Mouse (Mus musculus) lung, postnatal 0 days (tissue): ENCODE measurements at regions not wholly inside any gene's neighbourhood (a gene's known extent, or its start where the extent isn't known, plus 50 kb on each side); places are given as distances from the start of the nearest gene placed in this dataset.

ENCODE experiments used
- ATAC-seq: fragments of 200-750 bp; cut with Nextera tagmentation; 2 replicates; pipeline ENCODE4 v1.8.0; 2017; ENCODE audit warnings: moderate library complexity
- DNase-seq: peaks from one replicate; pipeline ENCODE4 v3.0.0-alpha.2; 2016; ENCODE audit warnings: low spot score
- H3K27ac ChIP-seq: fragments of 300-500 bp; sonication (generic); 2 replicates; pipeline ENCODE4 v1.5.1; 2014; ENCODE audit warnings: antibody characterized with exemption, mild to moderate bottlenecking, low read length, mixed read lengths
- H3K27me3 ChIP-seq: fragments of 300-500 bp; sonication (generic); replicated peaks from 2 replicates; pipeline ENCODE4 v1.6.1; 2014; ENCODE audit warnings: low read length, mixed read lengths; ENCODE audit not compliant: insufficient read depth
- H3K36me3 ChIP-seq: fragments of 300-500 bp; sonication (generic); 2 replicates; pipeline ENCODE4 v1.6.1; 2014; ENCODE audit warnings: low read length, mixed read lengths; ENCODE audit not compliant: insufficient read depth
- H3K4me1 ChIP-seq: fragments of 300-500 bp; sonication (generic); 2 replicates; pipeline ENCODE4 v1.6.1; 2014; ENCODE audit warnings: antibody characterized with exemption, low read depth, low read length, mixed read lengths; ENCODE audit not compliant: insufficient read depth
- H3K4me2 ChIP-seq: fragments of 300-500 bp; sonication (generic); replicated peaks from 2 replicates; pipeline ENCODE4 v1.6.1; 2014; ENCODE audit warnings: low read depth, mild to moderate bottlenecking, low read length, moderate library complexity, mixed read lengths
- H3K4me3 ChIP-seq: fragments of 300-500 bp; sonication (generic); 2 replicates; pipeline ENCODE4 v1.5.1; 2014; ENCODE audit warnings: low read depth, low read length
- H3K9ac ChIP-seq: fragments of 300-500 bp; sonication (generic); replicated peaks from 2 replicates; pipeline ENCODE4 v1.6.1; 2014; ENCODE audit warnings: low read depth, mild to moderate bottlenecking
- H3K9me3 ChIP-seq: fragments of 300-500 bp; sonication (generic); 2 replicates; pipeline ENCODE4 v1.6.1; 2016; ENCODE audit warnings: low read length, mixed read lengths
- CTCF ChIP-seq: IDR thresholded peaks from 2 replicates; pipeline ENCODE4 v1.5.1; 2016; ENCODE audit warnings: antibody characterized with exemption, mild to moderate bottlenecking
- EP300 ChIP-seq: IDR thresholded peaks from 2 replicates; pipeline ENCODE4 v1.6.1; 2016; ENCODE audit warnings: antibody characterized with exemption, mild to moderate bottlenecking, control low read depth
- WGBS: fragments of 180-500 bp; shearing (Covaris S2); extraction: QIAGEN DNeasy Blood & Tissue Kit; methylation state at CpG from one replicate; pipeline ENCODE4 v1.1.7; 2014; 5-methylcytosine and 5-hydroxymethylcytosine counted together

DNA sequence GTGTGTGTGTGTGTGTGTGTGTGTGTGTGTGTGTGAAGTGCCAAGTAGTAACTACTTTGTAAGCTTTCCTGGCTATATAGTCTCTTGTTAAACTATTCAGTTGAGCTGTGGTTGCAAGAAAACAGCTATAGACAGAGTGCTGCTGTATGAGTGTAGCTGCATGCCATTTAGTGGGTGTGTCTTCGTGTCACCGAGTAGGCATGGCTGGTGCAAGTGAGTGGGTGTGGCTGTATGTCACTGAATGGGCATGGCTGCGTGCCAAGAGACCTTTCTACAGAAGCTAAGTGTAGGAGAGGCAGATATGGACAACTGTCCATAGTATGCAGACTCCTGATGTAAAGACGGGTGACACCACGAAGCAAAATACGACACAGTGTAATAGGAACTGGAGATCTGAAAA lies 126.4 kb upstream of the 4933415F23Rik start:
- H3K9me3 ChIP-seq: no peaks in the 10 kb centered on the region
- H3K4me3 ChIP-seq: no peak overlapping the region
- DNase-seq (peak; percentile 67), ATAC-seq (peak; percentile 90)
- no peaks in the 10 kb centered on the region for H3K4me1 ChIP-seq
- 48% methylated on average over 6 of the region's 6 CpGs for WGBS
- H3K36me3 ChIP-seq: no peaks in the 10 kb centered on the region
- TF ChIP-seq EP300: no peak
- TF ChIP-seq CTCF: no peak
- no peak overlapping the region for H3K9ac ChIP-seq
- no peaks in the 10 kb centered on the region for H3K27me3 ChIP-seq
- H3K27ac ChIP-seq: no peak overlapping the region
- no peak overlapping the region for H3K4me2 ChIP-seq

DNA sequence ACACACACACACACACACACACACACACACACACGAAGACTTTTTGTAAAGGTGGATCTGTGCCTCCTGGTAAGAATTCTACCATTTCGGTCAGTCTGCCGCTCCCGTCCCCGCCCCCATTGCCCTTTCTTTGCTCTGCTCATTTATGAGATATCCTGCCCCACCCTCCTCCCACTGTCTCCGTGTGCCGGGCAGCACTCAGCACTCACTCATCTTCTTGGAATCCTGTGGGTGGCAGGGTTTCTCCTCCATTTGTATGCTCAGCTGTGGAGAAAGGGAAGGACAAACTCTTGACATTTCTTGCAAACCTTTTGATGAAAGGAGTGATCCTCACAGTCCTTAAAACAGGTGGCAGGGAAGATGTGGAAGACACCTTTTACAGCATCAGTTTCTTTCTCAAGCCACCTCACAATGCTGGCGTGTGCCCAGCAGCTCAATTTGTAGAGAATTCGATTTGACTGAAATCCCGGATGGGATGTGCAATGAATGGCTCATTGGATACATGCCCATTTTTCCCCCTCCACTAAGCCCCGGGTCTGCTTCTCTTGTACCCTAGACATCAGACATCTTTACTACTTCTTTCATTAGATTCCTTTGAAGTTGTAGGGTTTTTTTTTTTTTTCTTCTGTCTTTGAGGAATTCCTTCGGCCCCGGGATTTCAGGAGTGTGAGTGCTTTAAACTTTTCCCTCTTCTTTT lies 112.6 kb upstream of the 4933415F23Rik start:
- DNase-seq (peak; percentile 29), ATAC-seq (peak; percentile 53)
- H3K27ac ChIP-seq: no peak overlapping the region
- WGBS: 43% methylated on average over 13 of the region's 13 CpGs
- no peaks in the 10 kb centered on the region for H3K36me3 ChIP-seq
- no peak overlapping the region for H3K4me3 ChIP-seq
- H3K9me3 ChIP-seq: no peaks in the 10 kb centered on the region
- no peak overlapping the region for H3K9ac ChIP-seq
- no peaks in the 10 kb centered on the region for H3K4me1 ChIP-seq
- no peak overlapping the region for H3K4me2 ChIP-seq
- no peaks in the 10 kb centered on the region for H3K27me3 ChIP-seq
- TF ChIP-seq CTCF (peak; percentile 26), EP300 (no peak)

DNA sequence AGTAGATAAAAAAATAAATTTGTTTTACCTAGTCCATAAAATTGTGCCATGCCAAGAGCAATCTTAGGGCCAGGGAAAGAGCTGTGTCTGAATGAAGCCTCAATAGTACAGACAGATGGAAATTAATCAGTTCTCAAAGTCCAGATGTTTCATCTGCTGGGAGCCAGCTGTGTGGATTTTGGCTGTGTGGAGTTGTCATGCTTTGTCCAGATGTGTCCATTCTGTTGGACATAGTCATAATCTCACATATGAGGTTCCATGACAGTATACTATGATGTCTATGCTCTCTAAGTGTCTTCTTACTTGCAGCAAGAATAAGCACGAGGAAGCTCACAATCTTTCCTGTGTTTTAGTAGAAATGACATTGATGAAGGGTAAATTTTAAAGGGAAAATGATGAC lies 105.8 kb upstream of the 4933415F23Rik start:
- Histone ChIP-seq H3K27ac (no peak overlapping the region), H3K4me1 (no peaks in the 10 kb centered on the region), H3K4me2 (no peak overlapping the region), H3K9me3 (no peaks in the 10 kb centered on the region), H3K9ac (no peak overlapping the region), H3K4me3 (no peak overlapping the region), H3K27me3 (no peaks in the 10 kb centered on the region), H3K36me3 (no peaks in the 10 kb centered on the region)
- TF ChIP-seq EP300 (no peak), CTCF (no peak)
- DNase-seq (no peak), ATAC-seq (no peak)
- WGBS: 48% methylated on average over 1 of the region's 1 CpGs

DNA sequence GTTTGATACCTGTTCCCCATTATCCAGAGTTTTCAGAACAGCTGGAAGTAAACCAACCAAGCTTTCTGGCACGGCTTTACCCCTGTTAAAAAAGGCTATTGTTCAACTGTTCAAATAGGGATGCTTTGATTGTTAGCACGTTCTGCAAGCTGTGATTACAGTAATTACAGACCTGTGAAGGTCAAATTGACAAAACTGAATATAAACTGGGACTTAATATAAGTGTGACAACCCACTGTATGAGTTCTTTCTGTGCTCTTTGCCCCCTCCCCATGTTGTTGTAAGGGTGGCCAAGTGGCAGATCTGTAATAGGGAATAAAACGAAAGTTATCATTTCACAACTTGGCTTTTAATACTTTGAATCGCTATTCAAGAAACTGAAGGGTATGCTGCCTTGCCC lies 105.0 kb upstream of the 4933415F23Rik start:
- DNase-seq (no peak), ATAC-seq (no peak)
- Histone ChIP-seq H3K4me1 (peaks cover 4% of the 10 kb centered on the region; the same call in 1 of the 2 replicates), H3K27ac (no peak overlapping the region), H3K4me2 (no peak overlapping the region), H3K27me3 (no peaks in the 10 kb centered on the region), H3K9ac (no peak overlapping the region), H3K9me3 (no peaks in the 10 kb centered on the region), H3K36me3 (no peaks in the 10 kb centered on the region), H3K4me3 (no peak overlapping the region)
- TF ChIP-seq CTCF (no peak), EP300 (no peak)
- 56% methylated on average over 4 of the region's 4 CpGs for WGBS

DNA sequence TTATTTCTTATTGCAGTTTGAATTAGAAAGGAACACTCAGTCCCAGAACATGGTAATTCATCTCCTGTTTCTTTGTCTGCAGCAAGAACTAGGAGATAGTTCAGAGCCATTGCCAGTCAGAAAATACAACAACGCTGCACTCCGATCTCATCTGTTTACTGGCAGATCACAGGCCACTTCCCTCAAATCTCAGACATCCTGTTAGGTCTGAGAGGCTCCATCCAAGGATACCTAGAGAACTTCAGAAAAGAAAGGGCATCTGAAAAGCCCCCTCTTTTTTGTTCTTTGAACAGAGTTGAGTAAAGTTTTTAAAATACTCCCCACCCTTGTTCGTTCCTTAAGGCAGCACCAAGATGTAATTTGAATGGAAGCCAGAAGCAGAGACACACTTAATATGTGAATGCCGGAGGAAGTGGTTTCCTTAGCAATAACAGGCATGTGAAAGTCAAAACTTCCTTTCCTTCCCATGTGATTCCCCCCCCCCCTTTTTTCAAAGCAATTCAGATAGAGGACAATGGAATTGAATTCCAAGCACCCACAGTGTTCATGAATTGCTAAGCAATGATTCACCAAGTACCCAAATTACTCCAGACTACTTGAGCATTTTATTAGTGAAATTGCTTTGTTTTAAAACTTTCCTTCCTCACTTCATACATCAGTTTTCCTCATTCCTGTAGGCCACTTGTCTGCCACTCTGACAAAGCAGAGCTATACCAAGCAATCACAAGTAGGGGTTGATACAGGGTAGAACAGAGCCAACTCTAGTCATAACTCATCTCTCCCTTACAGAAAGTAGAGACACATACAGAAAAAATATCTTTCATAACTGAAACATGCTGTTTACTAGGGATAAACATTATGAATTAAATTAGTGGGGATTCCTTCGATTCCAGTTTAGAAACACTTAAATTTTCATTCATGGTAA lies 100.7 kb upstream of the 4933415F23Rik start:
- Histone ChIP-seq H3K27me3 (no peaks in the 10 kb centered on the region), H3K4me2 (no peak overlapping the region), H3K9ac (no peak overlapping the region), H3K36me3 (no peaks in the 10 kb centered on the region), H3K27ac (peak overlapping the region; percentile 52), H3K4me3 (no peak overlapping the region), H3K4me1 (peaks cover 13% of the 10 kb centered on the region; the same call in 1 of the 2 replicates), H3K9me3 (no peaks in the 10 kb centered on the region)
- 18% methylated on average over 5 of the region's 5 CpGs for WGBS
- DNase-seq: peak; percentile 93
- TF ChIP-seq CTCF (peak; percentile 17; the same call in 1 of the 2 replicates), EP300 (peak; percentile 82)
- peak; percentile 78 for ATAC-seq

DNA sequence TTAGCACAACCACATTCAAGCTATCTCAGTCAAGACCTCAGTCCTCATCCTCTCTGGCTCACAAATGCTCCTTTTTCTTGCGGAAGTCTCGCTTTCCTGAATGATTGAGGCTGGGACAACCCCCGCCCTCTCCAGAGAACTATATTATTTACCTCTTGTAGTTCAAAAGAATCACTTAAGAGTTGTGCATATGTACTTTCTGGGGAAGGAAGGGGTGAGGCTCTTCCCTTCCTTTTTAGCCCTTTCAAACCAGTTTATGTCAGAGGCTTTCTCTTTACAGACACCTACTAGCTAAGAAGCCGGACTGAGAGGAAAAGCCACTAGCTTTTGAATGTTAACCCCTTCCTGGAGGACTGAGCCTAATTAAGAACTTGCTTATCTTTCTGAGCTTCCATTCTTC lies 98.4 kb upstream of the 4933415F23Rik start:
- Histone ChIP-seq H3K4me3 (no peak overlapping the region), H3K27me3 (no peaks in the 10 kb centered on the region), H3K9ac (no peak overlapping the region), H3K4me1 (peaks cover 13% of the 10 kb centered on the region; the same call in 1 of the 2 replicates), H3K9me3 (no peaks in the 10 kb centered on the region), H3K36me3 (no peaks in the 10 kb centered on the region), H3K4me2 (0 out of 2 replicates have a peak overlapping the region, but pooled peaks have one; percentile 14), H3K27ac (peak overlapping the region; percentile 54)
- TF ChIP-seq EP300 (peak; percentile 99), CTCF (no peak)
- DNase-seq (peak; percentile 87), ATAC-seq (peak; percentile 75)
- WGBS: 17% methylated on average over 4 of the region's 4 CpGs
